Mouse (Mus musculus): ENCODE data around the gene Hist1h3g. TPM values are rescaled to one million over a fixed set of nuclear protein-coding genes. Genes with fewer than 3 reads are reported as not detected.
"Not testable (repeated sequence)": the region's sequence is repeated elsewhere in the genome, so short reads cannot be mapped to it uniquely, and the experiment has no call there.

The Hist1h3g gene
- polyA plus RNA-seq, 1 experiment from 2014 or later, result 17.1 TPM

DNA sequence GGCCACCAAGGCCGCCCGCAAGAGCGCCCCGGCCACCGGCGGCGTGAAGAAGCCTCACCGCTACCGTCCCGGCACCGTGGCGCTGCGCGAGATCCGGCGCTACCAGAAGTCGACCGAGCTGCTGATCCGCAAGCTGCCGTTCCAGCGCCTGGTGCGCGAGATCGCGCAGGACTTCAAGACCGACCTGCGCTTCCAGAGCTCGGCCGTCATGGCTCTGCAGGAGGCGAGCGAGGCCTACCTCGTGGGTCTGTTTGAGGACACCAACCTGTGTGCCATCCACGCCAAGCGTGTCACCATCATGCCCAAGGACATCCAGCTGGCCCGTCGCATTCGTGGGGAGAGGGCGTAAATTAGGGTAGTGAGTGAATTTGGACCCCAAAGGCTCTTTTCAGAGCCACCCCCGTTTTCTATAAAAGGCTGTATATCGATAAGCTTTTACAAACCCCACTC is 40.7 kb downstream of the Hist1h3g start:
- peak overlapping the region; percentile 97 for H3K27ac ChIP-seq
- not testable (repeated sequence) for H3K27me3 ChIP-seq; H3K9me3 ChIP-seq (replicated peaks); ATAC-seq (ENCODE audit: low read depth); DNase-seq; H3K36me3 ChIP-seq
- WGBS (ENCODE audit: insufficient replicate concordance), result under 1% methylated on average over 11 of the region's 40 CpGs
- H3K4me2 ChIP-seq, result peak overlapping the region; percentile 74
- peak overlapping the region; percentile 83 for H3K9ac ChIP-seq
- H3K4me3 ChIP-seq (replicated peaks), result peak overlapping the region; percentile 62
- H3K4me1 ChIP-seq (replicated peaks), result peaks cover 47% of the 10 kb centered on the region

DNA sequence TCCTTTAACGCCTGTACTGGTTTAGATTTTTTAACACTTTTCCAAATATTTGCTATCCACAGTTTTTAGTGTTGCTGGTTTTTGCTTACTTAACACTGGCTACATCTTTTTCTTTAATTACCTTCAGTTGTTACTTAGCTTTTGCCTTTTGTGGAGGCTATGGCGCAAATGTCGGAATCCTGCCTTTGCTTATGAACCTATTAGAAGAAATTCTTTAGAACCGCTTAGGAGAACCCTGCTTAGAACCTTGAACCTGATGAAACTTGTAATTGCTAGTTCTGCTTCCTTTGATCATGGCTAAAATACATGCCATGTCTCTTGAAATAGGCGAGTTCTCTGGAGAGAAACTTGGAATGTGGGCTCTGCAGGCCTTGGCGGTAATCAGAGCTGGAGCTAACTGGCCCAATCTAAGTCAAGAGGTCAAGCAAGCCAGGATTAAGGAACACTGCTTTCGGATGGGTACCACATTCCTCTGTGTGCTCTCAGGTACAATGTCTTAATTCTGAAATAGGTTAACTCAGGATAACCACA is 41.2 kb downstream of the Hist1h3g start:
- Histone ChIP-seq H3K9ac (peak overlapping the region; percentile 83), H3K36me3 (no peaks in the 10 kb centered on the region), H3K27me3 (no peaks in the 10 kb centered on the region), H3K4me2 (peak overlapping the region; percentile 74), H3K9me3 (replicated peaks) (no peaks in the 10 kb centered on the region), H3K4me3 (replicated peaks) (peak overlapping the region; percentile 62), H3K27ac (peak overlapping the region; percentile 97), H3K4me1 (replicated peaks) (peaks cover 51% of the 10 kb centered on the region)
- ATAC-seq (ENCODE audit: low read depth), result no peak
- WGBS (ENCODE audit: insufficient replicate concordance), result 7% methylated on average over 7 of the region's 7 CpGs
- DNase-seq, result no peak

DNA sequence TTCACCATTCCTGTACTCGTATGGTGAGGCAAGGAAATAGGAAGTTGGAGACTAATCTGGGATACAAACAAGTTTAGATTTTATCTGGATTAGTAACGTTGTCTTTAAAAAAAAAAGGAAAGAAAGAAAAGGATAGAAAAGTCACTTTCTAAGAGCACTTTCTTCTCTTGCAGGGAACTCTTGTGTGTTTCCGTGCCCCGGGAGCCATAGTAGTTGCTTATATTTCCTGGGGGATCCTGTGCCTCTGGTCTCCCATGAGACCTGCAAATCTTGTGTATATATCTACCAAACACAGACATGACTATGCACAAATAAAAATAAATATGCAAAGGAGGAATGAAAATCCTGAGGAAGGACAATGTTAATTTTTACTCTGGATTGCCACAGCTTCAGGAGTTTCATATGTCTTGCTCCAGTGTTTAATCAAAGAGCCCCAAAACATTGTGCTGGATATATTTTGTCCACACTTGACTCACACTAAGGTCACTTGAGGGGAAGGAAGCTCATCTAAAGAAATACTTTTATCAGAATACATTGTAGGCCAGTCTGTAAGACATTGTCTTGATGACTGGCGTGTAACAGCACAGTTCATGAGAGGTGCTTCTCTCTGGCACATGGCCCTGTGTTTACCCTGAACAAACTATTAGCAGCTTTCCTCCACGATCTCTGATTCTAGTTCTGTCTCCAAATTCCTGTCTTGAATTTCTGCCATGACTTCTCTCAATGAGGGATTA is 41.9 kb downstream of the Hist1h3g start:
- H3K36me3 ChIP-seq, result no peaks in the 10 kb centered on the region
- ATAC-seq (ENCODE audit: low read depth) (no peak), DNase-seq (no peak)
- peaks cover 55% of the 10 kb centered on the region for H3K4me1 ChIP-seq (replicated peaks)
- peak overlapping the region; percentile 97 for H3K27ac ChIP-seq
- H3K9me3 ChIP-seq (replicated peaks), result no peaks in the 10 kb centered on the region
- H3K27me3 ChIP-seq, result no peaks in the 10 kb centered on the region
- WGBS (ENCODE audit: insufficient replicate concordance), result 34% methylated on average over 6 of the region's 6 CpGs
- H3K4me3 ChIP-seq (replicated peaks), result peak overlapping the region; percentile 62
- peak overlapping the region; percentile 83 for H3K9ac ChIP-seq
- H3K4me2 ChIP-seq, result peak overlapping the region; percentile 74

DNA sequence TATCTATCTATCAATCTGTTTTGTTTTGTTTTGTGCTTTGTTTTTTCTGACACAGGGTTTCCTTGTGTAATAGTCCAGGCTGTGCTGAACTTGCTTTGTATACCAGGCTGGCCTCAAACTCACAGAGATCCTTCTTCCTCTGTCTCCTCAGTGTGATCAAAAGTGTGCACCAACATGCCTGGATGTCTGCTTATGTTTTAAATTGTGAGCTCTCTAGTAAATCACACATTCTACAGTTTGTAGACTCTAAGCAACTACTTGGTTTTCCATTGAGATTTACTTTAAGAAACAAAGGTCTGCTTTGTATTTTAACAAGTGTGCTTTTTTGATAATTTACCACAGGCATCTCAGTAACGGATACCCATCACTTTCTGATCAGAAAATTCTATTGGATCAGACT is 42.6 kb downstream of the Hist1h3g start:
- Histone ChIP-seq H3K27ac (peak overlapping the region; percentile 97), H3K4me2 (peak overlapping the region; percentile 50), H3K9ac (peak overlapping the region; percentile 83), H3K9me3 (replicated peaks) (no peaks in the 10 kb centered on the region), H3K4me3 (replicated peaks) (no peak overlapping the region), H3K27me3 (no peaks in the 10 kb centered on the region), H3K4me1 (replicated peaks) (peaks cover 57% of the 10 kb centered on the region), H3K36me3 (no peaks in the 10 kb centered on the region)
- 79% methylated on average over 1 of the region's 1 CpGs for WGBS (ENCODE audit: insufficient replicate concordance)
- DNase-seq (no peak), ATAC-seq (ENCODE audit: low read depth) (no peak)

- no peaks in the 10 kb centered on the region for H3K27me3 ChIP-seq
- peaks cover 63% of the 10 kb centered on the region for H3K4me1 ChIP-seq (replicated peaks)
- no peaks in the 10 kb centered on the region for H3K9me3 ChIP-seq (replicated peaks)
- WGBS (ENCODE audit: insufficient replicate concordance), result under 1% methylated on average over 42 of the region's 43 CpGs
- DNase-seq (peak; percentile 94), ATAC-seq (ENCODE audit: low read depth) (peak; percentile 80)
- H3K27ac ChIP-seq, result peak within 1 kb of the TSS; percentile 100
- H3K9ac ChIP-seq, result peak within 1 kb of the TSS; percentile 88
- H3K4me3 ChIP-seq (replicated peaks), result peak within 1 kb of the TSS; percentile 63
- H3K36me3 ChIP-seq, result no peaks in the 10 kb centered on the region
- peak within 1 kb of the TSS; percentile 78 for H3K4me2 ChIP-seq
Observed at GRCm38 (mm10) chr13:23581408-23582218, 46.4 kb downstream of the Hist1h3g start, which contains the start of gene Hist1h4d. TSS of gene Hist1h4d (plus strand) at chr13:23581598.

DNA sequence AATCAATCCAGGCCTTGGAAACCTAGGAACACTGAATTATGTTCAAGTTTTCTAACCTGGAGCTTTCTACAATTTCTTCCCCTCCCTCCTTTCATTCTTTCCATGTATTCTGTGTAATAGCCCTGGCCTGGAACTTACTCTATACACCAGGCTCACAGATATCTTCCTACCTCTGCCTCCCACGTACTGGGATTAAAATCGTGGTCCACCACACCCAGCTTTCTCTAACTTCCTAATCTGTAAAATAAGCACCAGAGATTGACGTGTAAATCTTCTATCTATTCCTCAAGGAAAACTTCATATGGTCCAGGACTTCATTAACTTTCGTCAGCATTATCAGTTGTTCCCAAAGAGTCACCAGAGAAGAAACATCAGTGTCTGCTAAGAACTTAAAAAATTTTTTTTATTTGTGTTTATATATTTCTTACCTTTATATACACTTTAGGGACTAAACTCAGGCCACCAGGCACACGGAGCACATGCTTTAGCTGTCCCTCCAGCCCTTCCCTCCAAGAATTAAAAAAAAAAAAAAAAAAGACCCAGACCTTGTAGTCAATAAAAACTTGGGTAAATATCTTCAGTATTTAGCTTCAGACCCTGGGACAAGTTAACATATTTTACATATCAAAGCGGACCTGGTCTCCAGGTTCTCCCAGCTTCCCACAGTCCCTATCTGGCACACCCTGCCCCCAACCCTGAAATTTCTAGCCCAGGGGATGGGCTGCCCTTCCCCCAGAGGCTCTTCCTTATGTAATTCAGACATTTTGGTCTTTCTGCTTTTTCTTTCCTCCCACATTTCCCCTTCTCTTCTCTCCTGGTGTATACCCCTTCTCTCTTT is 47.2 kb downstream of the Hist1h3g start:
- Histone ChIP-seq H3K4me1 (replicated peaks) (peaks cover 61% of the 10 kb centered on the region), H3K36me3 (no peaks in the 10 kb centered on the region), H3K9ac (peak overlapping the region; percentile 88), H3K4me2 (peak overlapping the region; percentile 78), H3K9me3 (replicated peaks) (no peaks in the 10 kb centered on the region), H3K4me3 (replicated peaks) (peak overlapping the region; percentile 63), H3K27me3 (no peaks in the 10 kb centered on the region), H3K27ac (peak overlapping the region; percentile 100)
- peak; percentile 34 for DNase-seq
- peak; percentile 2; the same call in 1 of the 2 replicates for ATAC-seq (ENCODE audit: low read depth)
- WGBS (ENCODE audit: insufficient replicate concordance), result 8% methylated on average over 6 of the region's 6 CpGs

DNA sequence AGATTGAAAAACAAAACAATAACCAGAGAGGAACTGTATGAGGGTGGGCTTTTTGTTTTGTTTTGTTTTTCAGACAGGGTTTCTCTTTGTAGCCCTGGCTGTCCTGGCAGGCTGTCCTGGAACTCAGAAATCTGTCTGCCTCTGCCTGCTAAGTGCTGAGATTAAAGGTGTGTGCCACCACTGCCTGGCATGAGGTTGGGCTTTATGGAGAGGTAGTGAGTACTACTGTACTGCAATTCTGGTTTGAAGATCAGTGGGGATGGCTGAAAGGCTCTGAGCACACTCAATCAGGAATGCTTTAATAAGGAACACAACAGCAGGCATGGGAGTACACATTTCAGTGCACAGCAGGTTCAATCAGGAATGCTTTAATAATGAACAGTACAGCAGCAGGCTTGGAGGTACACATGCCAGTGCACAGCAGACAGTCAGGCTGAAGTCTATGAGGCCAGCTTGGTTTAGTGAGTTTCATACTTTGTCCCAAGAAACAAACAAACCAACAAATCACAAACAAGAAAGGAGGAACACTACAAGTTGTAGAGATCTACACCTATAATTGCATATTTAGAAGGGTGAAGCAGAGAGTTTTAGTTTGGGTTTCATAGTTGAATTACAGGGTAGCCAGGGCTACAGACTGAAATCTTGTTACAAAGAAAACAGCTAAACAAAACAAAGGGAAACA is 48.3 kb downstream of the Hist1h3g start:
- peak overlapping the region; percentile 100 for H3K27ac ChIP-seq
- peak overlapping the region; percentile 88 for H3K9ac ChIP-seq
- H3K4me2 ChIP-seq, result peak overlapping the region; percentile 78
- H3K4me3 ChIP-seq (replicated peaks), result peak overlapping the region; percentile 63
- ATAC-seq (ENCODE audit: low read depth), result no peak
- no peak for DNase-seq
- H3K4me1 ChIP-seq (replicated peaks), result peaks cover 60% of the 10 kb centered on the region
- no peaks in the 10 kb centered on the region for H3K27me3 ChIP-seq
- no peaks in the 10 kb centered on the region for H3K36me3 ChIP-seq
- no peaks in the 10 kb centered on the region for H3K9me3 ChIP-seq (replicated peaks)

GRCm38 (mm10) chr13:23584331-23584730 is 49.1 kb downstream of the Hist1h3g start:
- Histone ChIP-seq H3K9me3 (replicated peaks) (no peaks in the 10 kb centered on the region), H3K4me1 (replicated peaks) (peaks cover 62% of the 10 kb centered on the region), H3K27me3 (no peaks in the 10 kb centered on the region), H3K36me3 (no peaks in the 10 kb centered on the region), H3K4me2 (peak overlapping the region; percentile 79), H3K4me3 (replicated peaks) (peak overlapping the region; percentile 63), H3K27ac (peak overlapping the region; percentile 100), H3K9ac (peak overlapping the region; percentile 88)
- no peak for ATAC-seq (ENCODE audit: low read depth)
- peak; percentile 13 for DNase-seq

DNA sequence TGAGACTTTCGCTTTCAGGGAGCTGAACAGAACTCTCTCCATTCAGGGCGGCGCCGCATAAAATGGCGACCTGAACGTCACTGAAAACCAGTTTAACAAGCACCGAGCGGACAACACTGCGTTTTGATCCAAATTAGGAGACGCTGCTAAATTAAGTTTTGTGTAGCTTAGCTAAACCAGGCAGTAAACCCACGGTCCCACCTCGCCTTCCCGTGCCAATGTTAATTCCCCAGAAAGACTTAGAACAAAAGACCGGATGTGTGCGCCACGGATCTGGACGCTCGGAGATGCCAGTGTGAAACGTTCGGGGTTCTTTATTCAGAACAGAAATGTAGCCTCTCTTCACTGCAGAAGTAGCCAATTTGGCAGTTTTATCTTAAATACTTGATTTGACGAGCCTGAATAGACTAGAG is 49.8 kb downstream of the Hist1h3g start:
- Histone ChIP-seq H3K27me3 (no peaks in the 10 kb centered on the region), H3K4me3 (replicated peaks) (peak overlapping the region; percentile 63), H3K4me1 (replicated peaks) (peaks cover 62% of the 10 kb centered on the region), H3K9ac (peak overlapping the region; percentile 88), H3K9me3 (replicated peaks) (no peaks in the 10 kb centered on the region), H3K4me2 (peak overlapping the region; percentile 79), H3K36me3 (no peaks in the 10 kb centered on the region), H3K27ac (peak overlapping the region; percentile 100)
- WGBS (ENCODE audit: insufficient replicate concordance), result under 1% methylated on average over 21 of the region's 21 CpGs
- peak; percentile 68 for DNase-seq
- ATAC-seq (ENCODE audit: low read depth), result peak; percentile 2

All from liver, embryonic 13.5 days (tissue).